Mouse (Mus musculus) left cerebral cortex, adult 2 months (tissue): ENCODE measurements at regions not wholly inside any gene's neighbourhood (a gene's known extent, or its start where the extent isn't known, plus 50 kb on each side); places are given as distances from the start of the nearest gene placed in this dataset.
A peak's percentile ranks its signal among the peaks of the same experiment; 100 is the strongest.

Experiments
- DNase-seq, 2 experiments: peaks; one replicate each; pipeline ENCODE4 v3.0.0; 2021 to 2022; ENCODE audit warnings: low spot score in 2 of 2, mixed read lengths in 1 of 2; ENCODE audit errors: extremely low spot score in 1 of 2
- H3K27ac ChIP-seq: fragments of 200-600 bp; 2 replicates; pipeline ENCODE4 v1.8.1; 2022
- H3K4me3 ChIP-seq: fragments of 200-600 bp; 2 replicates; pipeline ENCODE4 v1.8.1; 2022
- CTCF ChIP-seq: fragments of 200-600 bp; IDR thresholded peaks from 2 replicates; pipeline ENCODE4 v1.8.1; 2022; ENCODE audit warnings: antibody characterized with exemption, mild to moderate bottlenecking, moderate library complexity
- intact Hi-C: fragments of 180-260 bp; cut with DNase I; formaldehyde crosslinking; loops from one replicate; pipeline ENCODE4 v1.15.1; 2025

- intact Hi-C loops = no loop called here
- DNase-seq = peak in 1 of 2 experiments; percentile 38
- Histone ChIP-seq H3K4me3 (no peak overlapping the region), H3K27ac (no peak overlapping the region)
- TF ChIP-seq CTCF = no peak
Measured at GRCm38 (mm10) chr5:128513261-128513660, 80.4 kb upstream of the Tmem132d start.

GRCm38 (mm10) chr5:128512606-128513005, 79.7 kb upstream of the Tmem132d start:
- no peak for TF ChIP-seq CTCF
- no peak overlapping the region for H3K4me3 ChIP-seq
- no peak overlapping the region for H3K27ac ChIP-seq
- no peak for DNase-seq
- intact Hi-C loops = no loop called here

GRCm38 (mm10) chr5:128504502-128504901, 71.6 kb upstream of the Tmem132d start:
- Histone ChIP-seq H3K27ac (no peak overlapping the region), H3K4me3 (no peak overlapping the region)
- peak; percentile 53 to 55 for DNase-seq
- intact Hi-C loops = loop anchor here (5.0 to 10.0 kb wide), 2 partner anchors 62 to 1260 kb away; partner anchors contain the start of gene Tmem132c
- TF ChIP-seq CTCF = peak; percentile 93

GRCm38 (mm10) chr5:128499488-128499887, 66.6 kb upstream of the Tmem132d start:
- H3K27ac ChIP-seq = no peak overlapping the region
- intact Hi-C loops = no loop called here
- DNase-seq = no peak
- no peak overlapping the region for H3K4me3 ChIP-seq
- no peak for TF ChIP-seq CTCF

GRCm38 (mm10) chr5:128499033-128499432, 66.2 kb upstream of the Tmem132d start:
- H3K27ac ChIP-seq = no peak overlapping the region
- intact Hi-C loops = no loop called here
- TF ChIP-seq CTCF = peak; percentile 56
- H3K4me3 ChIP-seq = no peak overlapping the region
- DNase-seq = peak; percentile 51 to 57

GRCm38 (mm10) chr5:128492541-128492940, 59.7 kb upstream of the Tmem132d start:
- intact Hi-C loops = no loop called here
- no peak overlapping the region for H3K4me3 ChIP-seq
- no peak for DNase-seq
- no peak overlapping the region for H3K27ac ChIP-seq
- peak; percentile 32 for TF ChIP-seq CTCF

- intact Hi-C loops = no loop called here
- Histone ChIP-seq H3K27ac (no peak overlapping the region), H3K4me3 (no peak overlapping the region)
- TF ChIP-seq CTCF = peak; percentile 63
- peak in 1 of 2 experiments; percentile 52 for DNase-seq
Measured at GRCm38 (mm10) chr5:128491155-128491554, 58.3 kb upstream of the Tmem132d start.

GRCm38 (mm10) chr5:128488872-128489580, 56.1 kb upstream of the Tmem132d start:
- no peak; the same call in none of the 2 replicates for TF ChIP-seq CTCF
- intact Hi-C loops = no loop called here
- no peak overlapping the region for H3K27ac ChIP-seq
- H3K4me3 ChIP-seq = no peak overlapping the region
- DNase-seq = no peak

- no peak for TF ChIP-seq CTCF
- Histone ChIP-seq H3K27ac (no peak overlapping the region), H3K4me3 (no peak overlapping the region)
- no peak for DNase-seq
- intact Hi-C loops = no loop called here
Measured at GRCm38 (mm10) chr5:128487371-128487770, 54.5 kb upstream of the Tmem132d start.

GRCm38 (mm10) chr5:128484116-128484515, 51.2 kb upstream of the Tmem132d start:
- no peak overlapping the region for H3K4me3 ChIP-seq
- no peak for DNase-seq
- intact Hi-C loops = no loop called here
- H3K27ac ChIP-seq = no peak overlapping the region
- TF ChIP-seq CTCF = no peak; the same call in 1 of the 2 replicates

- TF ChIP-seq CTCF = no peak
- H3K27ac ChIP-seq = no peak overlapping the region
- peak overlapping the region; percentile 32 for H3K4me3 ChIP-seq
- no peak for DNase-seq
- intact Hi-C loops = no loop called here
Measured at GRCm38 (mm10) chr5:128483441-128483810, 50.5 kb upstream of the Tmem132d start.

- Histone ChIP-seq H3K27ac (no peak overlapping the region), H3K4me3 (peak overlapping the region; percentile 32)
- DNase-seq = peak in 1 of 2 experiments; percentile 26
- no peak for TF ChIP-seq CTCF
- intact Hi-C loops = no loop called here
Measured at GRCm38 (mm10) chr5:128482617-128483440, 50.0 kb upstream of the Tmem132d start.
